Mouse (Mus musculus): ENCODE measurements around the gene Tiam2.

GRCm38 (mm10) chr17:3315581-3315980 lies 10.8 kb upstream of the Tiam2 start:
- TF ChIP-seq BHLHE40 (IDR thresholded peaks at IDR 0.05; ENCODE audit: borderline replicate concordance, low read depth, low read length), result no peak
- TF ChIP-seq MAFK (IDR thresholded peaks at IDR 0.05; ENCODE audit: borderline replicate concordance, low read depth, low read length), result no peak
- no peak for TF ChIP-seq MAX (IDR thresholded peaks at IDR 0.05; ENCODE audit: low read length)
- TF ChIP-seq POLR2A (IDR thresholded peaks at IDR 0.05; ENCODE audit: control insufficient read depth in 1 of 2, insufficient read depth in 1 of 2, low read depth in 1 of 2, low read length in 2 of 2, poor library complexity in 1 of 2), result no peak
- no peak for TF ChIP-seq MYC (IDR thresholded peaks at IDR 0.05; ENCODE audit: low read depth, low read length)
- no peak for TF ChIP-seq JUND (IDR thresholded peaks at IDR 0.05; ENCODE audit: low read depth, low read length)
- TF ChIP-seq CTCF (IDR thresholded peaks at IDR 0.05 in 2 of 3, conservative IDR thresholded peaks at IDR 0.05 in 1 of 3; ENCODE audit: control insufficient read depth in 1 of 3, insufficient read depth in 1 of 3, low read depth in 2 of 3, low read length in 3 of 3, poor library complexity in 1 of 3, severe bottlenecking in 1 of 3), result no peak
- no peak for TF ChIP-seq CHD2 (IDR thresholded peaks at IDR 0.05; ENCODE audit: low read length)
- TF ChIP-seq EP300 (IDR thresholded peaks at IDR 0.05; ENCODE audit: low read depth in 1 of 2, low read length in 2 of 2), result no peak
- TF ChIP-seq ELF1 (IDR thresholded peaks at IDR 0.05; ENCODE audit: low read depth, low read length), result no peak

Data from MEL (cell line).